Mouse (Mus musculus): ENCODE measurements around the gene Ryk. TPM values are rescaled to one million over a fixed set of nuclear protein-coding genes. Genes with fewer than 3 reads are reported as not detected.

The Ryk gene
- total RNA-seq (2021) = 10 to 100 TPM; 38.9 to 45.1 TPM
- long read RNA-seq, experiment 1, transcript Ryk-201 (15 exons, 2,852 nt) = major isoform, 18 of 48 reads
- long read RNA-seq, experiment 1, transcript Ryk-203 (15 exons, 2,505 nt) = minor isoform, 16 of 48 reads
- long read RNA-seq, experiment 1, partial matches to known transcripts = 12 of 48 reads
- long read RNA-seq, experiment 1, other reads (novel, unspliced or antisense) = 2 of 48 reads
- long read RNA-seq, experiment 2, transcript Ryk-201 (15 exons, 2,852 nt) = minor isoform, 24 of 59 reads
- long read RNA-seq, experiment 2, transcript Ryk-203 (15 exons, 2,505 nt) = major isoform, 30 of 59 reads
- long read RNA-seq, experiment 2, partial matches to known transcripts = 2 of 59 reads
- long read RNA-seq, experiment 2, other reads (novel, unspliced or antisense) = 2 of 59 reads

GRCm38 (mm10) chr9:102834742-102835591, at the start of gene Ryk:
Gene Ryk, plus strand, starts transcription at chr9:102834917.
- peak; percentile 85 for DNase-seq

GRCm38 (mm10) chr9:102789491-102789890, 45.2 kb upstream of the Ryk start:
- DNase-seq = no peak

- no peak for DNase-seq
These were observed 42.9 kb upstream of the Ryk start for GRCm38 (mm10) chr9:102791845-102792244.

- DNase-seq = no peak
These were observed 41.9 kb upstream of the Ryk start for GRCm38 (mm10) chr9:102792836-102793235.

- DNase-seq = no peak
These were observed 41.4 kb upstream of the Ryk start for GRCm38 (mm10) chr9:102793286-102793809.

- DNase-seq = no peak
These were observed 36.3 kb upstream of the Ryk start for GRCm38 (mm10) chr9:102798406-102798805.

- no peak for DNase-seq
These were observed 28.6 kb upstream of the Ryk start for GRCm38 (mm10) chr9:102806056-102806573.

- no peak for DNase-seq
These were observed 23.5 kb upstream of the Ryk start for GRCm38 (mm10) chr9:102811192-102811591.

- no peak for DNase-seq
These were observed 16.5 kb upstream of the Ryk start for GRCm38 (mm10) chr9:102818228-102818627.

- no peak for DNase-seq
These were observed 6.1 kb upstream of the Ryk start for GRCm38 (mm10) chr9:102828604-102829003.

- DNase-seq = no peak
These were observed 3.2 kb upstream of the Ryk start for GRCm38 (mm10) chr9:102831541-102831940.

GRCm38 (mm10) chr9:102834414-102834741, 339 bp upstream of the Ryk start:
- DNase-seq = no peak

GRCm38 (mm10) chr9:102836279-102836678, 1.6 kb downstream of the Ryk start:
- no peak for DNase-seq

- DNase-seq = no peak
These were observed 6.4 kb downstream of the Ryk start for GRCm38 (mm10) chr9:102840792-102841778.

GRCm38 (mm10) chr9:102841832-102842231, 7.1 kb downstream of the Ryk start:
- peak; percentile 38 for DNase-seq

GRCm38 (mm10) chr9:102842498-102842897, 7.8 kb downstream of the Ryk start:
- DNase-seq = no peak

- DNase-seq = no peak
These were observed 8.9 kb downstream of the Ryk start for GRCm38 (mm10) chr9:102843577-102843976.

GRCm38 (mm10) chr9:102845851-102846250, 11.1 kb downstream of the Ryk start:
- DNase-seq = no peak

GRCm38 (mm10) chr9:102846348-102846747, 11.6 kb downstream of the Ryk start:
- DNase-seq = no peak

GRCm38 (mm10) chr9:102852076-102853022, 17.6 kb downstream of the Ryk start:
- DNase-seq = no peak

Measured in gastrocnemius, postnatal 25 days (tissue).